Mouse (Mus musculus): Measurements from ENCODE around the gene Clec11a. TPM values are rescaled to one million over a fixed set of nuclear protein-coding genes. Genes with fewer than 3 reads are reported as not detected.

The Clec11a gene
- total RNA-seq, 1 experiment = 2.2 TPM

DNA sequence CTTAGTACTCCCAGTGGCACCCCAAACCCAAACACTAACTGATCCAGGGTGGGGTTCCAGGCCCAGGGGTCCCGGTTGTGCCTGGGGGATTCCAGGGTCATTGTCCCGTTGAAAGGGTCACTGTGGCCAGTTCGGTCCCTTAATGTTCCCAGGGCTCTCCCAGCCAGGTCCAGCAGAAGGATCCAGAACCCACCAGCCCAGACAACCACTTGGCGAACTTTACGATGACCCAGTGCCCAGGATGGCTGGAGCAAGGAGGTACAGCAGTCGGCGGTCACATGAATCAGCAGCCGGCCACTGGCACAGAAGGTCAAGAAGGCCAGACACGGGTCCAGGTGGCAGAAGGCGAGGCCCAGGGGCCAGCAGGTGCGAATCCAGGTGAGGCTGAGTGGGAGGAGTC, 38.6 kb downstream of the Clec11a start:
- Histone ChIP-seq H3K4me1 (ENCODE audit: control insufficient read depth in 2 of 2, insufficient read depth in 2 of 2, low read length in 2 of 2, poor library complexity in 1 of 2) (peaks cover 0 to 4% of the 10 kb centered on the region in 2 experiments; a peak in 2 of 4 replicates), H3K9me3 (ENCODE audit: control insufficient read depth, insufficient read depth, low read depth, low read length) (no peaks in the 10 kb centered on the region), H3K27ac (ENCODE audit: insufficient read depth, low read depth, low read length, poor library complexity, severe bottlenecking) (no peak overlapping the region), H3K36me3 (ENCODE audit: control insufficient read depth, insufficient read depth, low read length, poor library complexity, severe bottlenecking) (no peaks in the 10 kb centered on the region), H3K9ac (ENCODE audit: insufficient read depth, low read depth, low read length, poor library complexity, severe bottlenecking) (no peak overlapping the region), H3K4me3 (ENCODE audit: insufficient read depth in 1 of 2, low read depth in 1 of 2, low read length in 2 of 2, poor library complexity in 1 of 2, severe bottlenecking in 1 of 2) (no peak overlapping the region)
- in situ Hi-C loops (cut with MboI; ENCODE audit: low sequenced_read_pairs in 2 of 2, unreplicated experiment in 2 of 2) = loop anchor here (10.0 to 25.0 kb wide), 4 partner anchors 47 to 169 kb away; partner anchors contain the start of genes Lrrc4b (in 1 of the 2) and Shank1 (in 1 of the 2)
- no peak for DNase-seq (ENCODE audit: low read depth, low spot score)
- no peak for TF ChIP-seq MAFK (IDR thresholded peaks at IDR 0.05; ENCODE audit: insufficient read depth, low read depth, low read length)
- TF ChIP-seq HCFC1 (IDR thresholded peaks at IDR 0.05; ENCODE audit: borderline replicate concordance, insufficient read depth, low read length) = no peak
- no peak for TF ChIP-seq ZNF384 (IDR thresholded peaks at IDR 0.05; ENCODE audit: low read depth, low read length)
- no peak for TF ChIP-seq ZC3H11A (IDR thresholded peaks at IDR 0.05; ENCODE audit: borderline replicate concordance, low read depth, low read length)
- no peak for TF ChIP-seq CHD2 (IDR thresholded peaks at IDR 0.05; ENCODE audit: low read depth, low read length)

DNA sequence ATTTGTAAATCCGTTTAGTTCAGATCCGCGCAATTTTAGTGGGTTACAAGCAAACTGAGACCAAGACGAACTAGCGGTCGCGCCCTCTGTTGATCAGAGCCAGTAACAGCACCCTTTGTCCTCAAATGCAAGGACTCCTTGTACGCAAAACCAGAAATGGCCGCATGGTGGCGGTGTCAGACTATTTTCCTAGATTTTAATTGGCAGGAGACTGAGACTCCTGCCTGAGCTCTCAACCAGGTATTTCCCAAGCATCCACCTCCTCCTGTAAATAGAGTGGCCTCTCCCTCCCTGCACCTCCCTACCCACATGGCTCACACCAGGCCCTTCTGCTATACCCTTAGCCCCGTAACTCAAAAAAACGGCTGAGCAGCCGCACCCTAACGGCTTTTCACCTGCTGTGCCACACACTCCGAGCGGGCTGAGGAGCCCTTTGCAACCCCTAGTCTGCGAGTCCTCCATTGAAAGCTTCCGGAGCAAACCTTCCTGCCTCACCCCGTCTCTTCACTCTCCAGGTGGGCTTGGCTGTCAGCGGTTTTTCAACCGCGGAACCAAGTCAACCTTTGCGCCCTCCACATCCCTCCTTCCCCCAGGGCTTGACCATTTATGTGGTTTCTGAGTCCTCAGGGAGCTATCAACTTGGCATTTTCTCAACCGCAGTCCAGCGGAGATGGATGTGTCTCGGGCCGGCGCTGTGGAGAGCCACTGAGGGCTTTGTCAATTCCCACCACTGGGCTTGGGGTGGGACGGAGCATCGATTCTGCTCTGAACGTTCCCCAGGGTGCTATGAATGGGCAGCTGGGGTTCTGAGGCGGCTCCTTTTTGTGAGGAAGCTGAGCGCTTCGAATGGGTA, 43.7 kb downstream of the Clec11a start:
- Histone ChIP-seq H3K9me3 (ENCODE audit: control insufficient read depth, insufficient read depth, low read depth, low read length) (no peaks in the 10 kb centered on the region), H3K36me3 (ENCODE audit: control insufficient read depth, insufficient read depth, low read length, poor library complexity, severe bottlenecking) (no peaks in the 10 kb centered on the region), H3K27ac (ENCODE audit: insufficient read depth, low read depth, low read length, poor library complexity, severe bottlenecking) (no peak overlapping the region), H3K4me3 (ENCODE audit: insufficient read depth in 1 of 2, low read depth in 1 of 2, low read length in 2 of 2, poor library complexity in 1 of 2, severe bottlenecking in 1 of 2) (peak overlapping the region; percentile 26 to 47; a peak in 3 of 4 replicates), H3K4me1 (ENCODE audit: control insufficient read depth in 2 of 2, insufficient read depth in 2 of 2, low read length in 2 of 2, poor library complexity in 1 of 2) (peaks cover 0 to 6% of the 10 kb centered on the region in 2 experiments; a peak in 1 of 4 replicates), H3K9ac (ENCODE audit: insufficient read depth, low read depth, low read length, poor library complexity, severe bottlenecking) (peak overlapping the region; percentile 12; the same call in 1 of the 2 replicates)
- DNase-seq (ENCODE audit: low read depth, low spot score) = peak; percentile 96
- TF ChIP-seq ZC3H11A (IDR thresholded peaks at IDR 0.05; ENCODE audit: borderline replicate concordance, low read depth, low read length) = peak; percentile 95; the same call in 1 of the 2 replicates
- TF ChIP-seq MAFK (IDR thresholded peaks at IDR 0.05; ENCODE audit: insufficient read depth, low read depth, low read length) = no peak
- TF ChIP-seq ZNF384 (IDR thresholded peaks at IDR 0.05; ENCODE audit: low read depth, low read length) = peak; percentile 92; the same call in 1 of the 2 replicates
- TF ChIP-seq HCFC1 (IDR thresholded peaks at IDR 0.05; ENCODE audit: borderline replicate concordance, insufficient read depth, low read length) = peak; percentile 40; the same call in 1 of the 2 replicates
- no peak for TF ChIP-seq CHD2 (IDR thresholded peaks at IDR 0.05; ENCODE audit: low read depth, low read length)
- in situ Hi-C loops (cut with MboI; ENCODE audit: low sequenced_read_pairs in 2 of 2, unreplicated experiment in 2 of 2) = loop anchor here (10.0 to 25.0 kb wide), 4 partner anchors 52 to 174 kb away; partner anchors contain the start of genes Lrrc4b (in 1 of the 2) and Shank1 (in 1 of the 2)

DNA sequence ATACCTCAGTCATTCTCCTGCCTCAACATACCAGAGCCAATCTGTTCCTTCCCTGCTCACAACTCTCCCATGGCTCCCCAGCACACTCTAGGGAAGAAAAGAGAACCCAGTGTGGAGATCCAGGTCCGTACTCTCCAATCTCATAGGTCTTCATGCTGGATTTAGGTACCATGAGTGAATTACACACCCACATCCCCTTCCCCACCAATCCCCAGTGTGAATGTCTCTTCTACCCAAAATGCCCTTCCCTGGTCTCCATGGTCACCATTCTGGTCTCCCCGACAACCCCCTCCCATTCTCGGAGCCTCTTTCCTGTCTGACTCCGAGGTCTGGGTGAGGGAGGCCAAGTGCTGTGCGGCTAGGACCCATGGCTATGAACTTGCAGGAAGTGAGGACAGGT, 45.6 kb downstream of the Clec11a start, which contains the start of gene Gm15517:
Gm15517 (plus strand) TSS at position 301 of the 400 bp plus-strand sequence.
- no peak for DNase-seq (ENCODE audit: low read depth, low spot score)
- Histone ChIP-seq H3K9ac (ENCODE audit: insufficient read depth, low read depth, low read length, poor library complexity, severe bottlenecking) (no peak within 1 kb of the TSS), H3K4me3 (ENCODE audit: insufficient read depth in 1 of 2, low read depth in 1 of 2, low read length in 2 of 2, poor library complexity in 1 of 2, severe bottlenecking in 1 of 2) (no peak within 1 kb of the TSS), H3K27ac (ENCODE audit: insufficient read depth, low read depth, low read length, poor library complexity, severe bottlenecking) (no peak within 1 kb of the TSS), H3K4me1 (ENCODE audit: control insufficient read depth in 2 of 2, insufficient read depth in 2 of 2, low read length in 2 of 2, poor library complexity in 1 of 2) (peaks cover 0 to 6% of the 10 kb centered on the region in 2 experiments; a peak in 1 of 4 replicates), H3K9me3 (ENCODE audit: control insufficient read depth, insufficient read depth, low read depth, low read length) (no peaks in the 10 kb centered on the region), H3K36me3 (ENCODE audit: control insufficient read depth, insufficient read depth, low read length, poor library complexity, severe bottlenecking) (no peaks in the 10 kb centered on the region)
- TF ChIP-seq ZNF384 (IDR thresholded peaks at IDR 0.05; ENCODE audit: low read depth, low read length) = no peak
- TF ChIP-seq HCFC1 (IDR thresholded peaks at IDR 0.05; ENCODE audit: borderline replicate concordance, insufficient read depth, low read length) = no peak
- no peak for TF ChIP-seq CHD2 (IDR thresholded peaks at IDR 0.05; ENCODE audit: low read depth, low read length)
- no peak for TF ChIP-seq ZC3H11A (IDR thresholded peaks at IDR 0.05; ENCODE audit: borderline replicate concordance, low read depth, low read length)
- TF ChIP-seq MAFK (IDR thresholded peaks at IDR 0.05; ENCODE audit: insufficient read depth, low read depth, low read length) = no peak
- in situ Hi-C loops (cut with MboI; ENCODE audit: low sequenced_read_pairs in 2 of 2, unreplicated experiment in 2 of 2) = loop anchor here (10.0 to 25.0 kb wide), 4 partner anchors 54 to 176 kb away; partner anchors contain the start of genes Lrrc4b (in 1 of the 2) and Shank1 (in 1 of the 2)

DNA sequence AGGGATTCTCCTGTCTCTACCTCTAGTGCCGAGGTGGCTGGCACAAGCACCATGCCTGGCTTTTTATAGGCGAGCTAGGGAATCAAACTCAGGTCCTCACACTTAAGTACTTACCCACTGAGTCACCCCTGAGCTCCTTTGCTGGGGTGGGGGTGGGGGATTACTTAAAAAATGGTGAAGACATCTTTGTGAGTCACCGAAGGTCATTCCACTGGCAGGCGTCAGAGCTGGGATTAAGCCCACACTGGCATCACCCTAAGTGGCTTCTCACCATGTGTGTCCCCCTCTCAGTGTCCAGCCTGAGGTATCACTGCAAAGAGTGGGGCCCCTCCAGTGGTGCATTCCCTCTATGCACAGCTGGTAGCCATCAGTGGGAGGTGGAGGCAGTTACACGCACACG, 46.3 kb downstream of the Clec11a start:
- TF ChIP-seq ZC3H11A (IDR thresholded peaks at IDR 0.05; ENCODE audit: borderline replicate concordance, low read depth, low read length) = no peak
- TF ChIP-seq ZNF384 (IDR thresholded peaks at IDR 0.05; ENCODE audit: low read depth, low read length) = no peak
- no peak for TF ChIP-seq CHD2 (IDR thresholded peaks at IDR 0.05; ENCODE audit: low read depth, low read length)
- no peak for TF ChIP-seq MAFK (IDR thresholded peaks at IDR 0.05; ENCODE audit: insufficient read depth, low read depth, low read length)
- no peak for TF ChIP-seq HCFC1 (IDR thresholded peaks at IDR 0.05; ENCODE audit: borderline replicate concordance, insufficient read depth, low read length)
- in situ Hi-C loops (cut with MboI; ENCODE audit: low sequenced_read_pairs in 2 of 2, unreplicated experiment in 2 of 2) = loop anchor here (10.0 to 25.0 kb wide), 4 partner anchors 54 to 177 kb away; partner anchors contain the start of genes Lrrc4b (in 1 of the 2) and Shank1 (in 1 of the 2)
- DNase-seq (ENCODE audit: low read depth, low spot score) = no peak
- no peak overlapping the region for H3K9ac ChIP-seq (ENCODE audit: insufficient read depth, low read depth, low read length, poor library complexity, severe bottlenecking)
- no peaks in the 10 kb centered on the region for H3K9me3 ChIP-seq (ENCODE audit: control insufficient read depth, insufficient read depth, low read depth, low read length)
- H3K36me3 ChIP-seq (ENCODE audit: control insufficient read depth, insufficient read depth, low read length, poor library complexity, severe bottlenecking) = no peaks in the 10 kb centered on the region
- H3K4me3 ChIP-seq (ENCODE audit: insufficient read depth in 1 of 2, low read depth in 1 of 2, low read length in 2 of 2, poor library complexity in 1 of 2, severe bottlenecking in 1 of 2) = no peak overlapping the region
- H3K27ac ChIP-seq (ENCODE audit: insufficient read depth, low read depth, low read length, poor library complexity, severe bottlenecking) = no peak overlapping the region
- peaks cover 0 to 9% of the 10 kb centered on the region in 2 experiments; a peak in 1 of 4 replicates for H3K4me1 ChIP-seq (ENCODE audit: control insufficient read depth in 2 of 2, insufficient read depth in 2 of 2, low read length in 2 of 2, poor library complexity in 1 of 2)
